Mouse (Mus musculus): ENCODE results near the gene Gm49333. TPM values are rescaled to one million over a fixed set of nuclear protein-coding genes. Genes with fewer than 3 reads are reported as not detected.
"Not testable (repeated sequence)": the region's sequence is repeated elsewhere in the genome, so short reads cannot be mapped to it uniquely, and the experiment has no call there.

Gene Gm49333
- total and polyA plus RNA-seq, 2 experiments from 2014 or later: not detected

GRCm38 (mm10) chr16:20642161-20642560 is 30.8 kb downstream of the Gm49333 start:
- 2% methylated on average over 8 of the region's 8 CpGs for WGBS
- H3K4me1 ChIP-seq (ENCODE audit: insufficient read depth, low read length): no peaks in the 10 kb centered on the region
- DNase-seq (ENCODE audit: low spot score): peak; percentile 86
- H3K4me3 ChIP-seq (ENCODE audit: low read length): no peak overlapping the region
- no peaks in the 10 kb centered on the region for H3K27me3 ChIP-seq (ENCODE audit: insufficient read depth, low read length)
- no peak overlapping the region for H3K27ac ChIP-seq
- peak; percentile 85 for TF ChIP-seq CTCF (IDR thresholded peaks at IDR 0.05; ENCODE audit: low read depth)
- no peak overlapping the region for H3K9ac ChIP-seq (replicated peaks; ENCODE audit: low read length)
- H3K36me3 ChIP-seq (ENCODE audit: insufficient read depth, low read length): peaks cover 23% of the 10 kb centered on the region
- H3K9me3 ChIP-seq (ENCODE audit: low read length): no peaks in the 10 kb centered on the region
- no peak overlapping the region for H3K4me2 ChIP-seq (ENCODE audit: low read depth, low read length)
- peak; percentile 66 for ATAC-seq

GRCm38 (mm10) chr16:20643911-20644310 is 32.5 kb downstream of the Gm49333 start:
- 89% methylated on average over 7 of the region's 7 CpGs for WGBS
- Histone ChIP-seq H3K4me3 (ENCODE audit: low read length) (no peak overlapping the region), H3K9ac (replicated peaks; ENCODE audit: low read length) (no peak overlapping the region), H3K27me3 (ENCODE audit: insufficient read depth, low read length) (no peaks in the 10 kb centered on the region), H3K36me3 (ENCODE audit: insufficient read depth, low read length) (peaks cover 23% of the 10 kb centered on the region), H3K4me1 (ENCODE audit: insufficient read depth, low read length) (no peaks in the 10 kb centered on the region), H3K4me2 (ENCODE audit: low read depth, low read length) (no peak overlapping the region), H3K9me3 (ENCODE audit: low read length) (no peaks in the 10 kb centered on the region), H3K27ac (no peak overlapping the region)
- DNase-seq (ENCODE audit: low spot score): no peak
- TF ChIP-seq CTCF (IDR thresholded peaks at IDR 0.05; ENCODE audit: low read depth): no peak
- no peak for ATAC-seq

GRCm38 (mm10) chr16:20651076-20651946 is 39.9 kb downstream of the Gm49333 start, which contains the start of gene Psmd2:
Gene Psmd2 (plus strand): TSS chr16:20651652.
- Histone ChIP-seq H3K9me3 (ENCODE audit: low read length) (no peaks in the 10 kb centered on the region), H3K4me2 (ENCODE audit: low read depth, low read length) (peak within 1 kb of the TSS; percentile 91), H3K9ac (replicated peaks; ENCODE audit: low read length) (peak within 1 kb of the TSS; percentile 95), H3K27ac (peak within 1 kb of the TSS; percentile 81; the same call in 1 of the 2 replicates), H3K4me1 (ENCODE audit: insufficient read depth, low read length) (0 out of 2 replicates have a peak, but pooled peaks cover 3% of the 10 kb centered on the region), H3K36me3 (ENCODE audit: insufficient read depth, low read length) (peaks cover 7% of the 10 kb centered on the region), H3K27me3 (ENCODE audit: insufficient read depth, low read length) (no peaks in the 10 kb centered on the region), H3K4me3 (ENCODE audit: low read length) (peak within 1 kb of the TSS; percentile 91)
- ATAC-seq (peak; percentile 97), DNase-seq (ENCODE audit: low spot score) (peak; percentile 97)
- TF ChIP-seq CTCF (IDR thresholded peaks at IDR 0.05; ENCODE audit: low read depth): no peak; the same call in 1 of the 2 replicates
- 2% methylated on average over 46 of the region's 46 CpGs for WGBS

DNA sequence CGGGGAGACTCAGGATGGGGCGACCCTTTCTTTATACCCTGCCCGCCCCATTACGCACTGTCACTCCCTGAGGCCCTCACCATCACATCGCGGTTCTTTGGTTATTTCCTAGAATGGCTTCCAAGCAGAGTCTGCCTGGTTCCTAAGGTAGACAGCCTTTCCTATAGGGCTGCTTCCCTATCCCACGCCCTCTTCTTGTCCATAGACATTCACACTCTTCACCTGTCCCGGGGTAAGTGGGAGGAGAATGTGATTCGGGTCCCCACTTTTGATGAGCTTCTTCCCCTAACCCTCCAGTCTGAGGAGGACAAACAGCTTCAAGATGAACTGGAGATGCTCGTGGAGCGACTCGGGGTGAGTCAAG is 40.5 kb downstream of the Gm49333 start:
- H3K27ac ChIP-seq: peak overlapping the region; percentile 81; the same call in 1 of the 2 replicates
- DNase-seq (ENCODE audit: low spot score) (no peak), ATAC-seq (no peak)
- WGBS: 9% methylated on average over 12 of the region's 12 CpGs
- H3K9me3 ChIP-seq (ENCODE audit: low read length): no peaks in the 10 kb centered on the region
- peak overlapping the region; percentile 91 for H3K4me3 ChIP-seq (ENCODE audit: low read length)
- no peaks in the 10 kb centered on the region for H3K27me3 ChIP-seq (ENCODE audit: insufficient read depth, low read length)
- H3K4me1 ChIP-seq (ENCODE audit: insufficient read depth, low read length): 0 out of 2 replicates have a peak, but pooled peaks cover 3% of the 10 kb centered on the region
- peaks cover 10% of the 10 kb centered on the region for H3K36me3 ChIP-seq (ENCODE audit: insufficient read depth, low read length)
- H3K4me2 ChIP-seq (ENCODE audit: low read depth, low read length): peak overlapping the region; percentile 91
- H3K9ac ChIP-seq (replicated peaks; ENCODE audit: low read length): peak overlapping the region; percentile 95
- no peak for TF ChIP-seq CTCF (IDR thresholded peaks at IDR 0.05; ENCODE audit: low read depth)

DNA sequence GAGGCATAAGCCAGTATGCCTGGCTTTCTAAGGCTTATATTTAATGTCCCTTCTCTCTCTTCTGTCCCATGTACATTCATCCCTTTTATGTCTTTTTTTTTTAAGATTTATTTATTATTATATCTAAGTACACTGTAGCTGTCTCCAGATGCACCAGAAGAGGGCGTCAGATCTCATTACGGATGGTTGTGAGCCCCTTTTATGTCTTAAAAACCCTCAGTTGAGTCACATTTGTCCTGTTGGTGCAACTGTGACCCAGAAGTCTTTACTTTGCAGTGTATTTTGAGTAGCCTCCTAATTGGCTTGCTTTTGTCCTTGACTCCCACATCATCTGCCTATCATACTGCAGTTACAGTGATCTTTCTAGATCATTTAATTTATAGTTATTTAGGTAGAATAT is 41.9 kb downstream of the Gm49333 start:
- peak overlapping the region; percentile 91; the same call in 1 of the 2 replicates for H3K4me2 ChIP-seq (ENCODE audit: low read depth, low read length)
- no peak for ATAC-seq

DNA sequence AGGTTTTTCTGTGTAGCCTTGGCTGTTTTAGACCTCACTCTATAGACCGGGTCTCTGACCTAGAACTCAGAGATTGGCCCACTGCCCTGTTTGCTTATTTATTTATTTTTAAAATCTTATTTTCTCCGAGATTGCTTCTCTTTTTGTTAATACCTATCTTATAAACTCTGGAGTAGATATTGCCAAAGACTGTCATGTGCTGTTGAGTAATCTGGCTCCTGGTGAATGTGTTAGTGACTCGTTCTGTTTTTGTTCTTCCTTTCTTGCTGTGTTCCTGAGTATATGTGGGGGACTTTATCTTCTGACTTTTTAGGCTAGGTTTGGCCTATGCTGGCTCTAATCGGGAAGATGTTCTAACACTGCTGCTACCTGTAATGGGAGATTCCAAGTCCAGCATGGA is 46.3 kb downstream of the Gm49333 start:
- no peak for ATAC-seq
- WGBS: 90% methylated on average over 4 of the region's 4 CpGs
- no peak overlapping the region for H3K4me2 ChIP-seq (ENCODE audit: low read depth, low read length)
- no peak for DNase-seq (ENCODE audit: low spot score)
- no peaks in the 10 kb centered on the region for H3K27me3 ChIP-seq (ENCODE audit: insufficient read depth, low read length)
- H3K4me3 ChIP-seq (ENCODE audit: low read length): no peak overlapping the region
- peaks cover 65% of the 10 kb centered on the region for H3K36me3 ChIP-seq (ENCODE audit: insufficient read depth, low read length)
- H3K9ac ChIP-seq (replicated peaks; ENCODE audit: low read length): no peak overlapping the region
- no peak overlapping the region for H3K27ac ChIP-seq
- no peaks in the 10 kb centered on the region for H3K4me1 ChIP-seq (ENCODE audit: insufficient read depth, low read length)
- TF ChIP-seq CTCF (IDR thresholded peaks at IDR 0.05; ENCODE audit: low read depth): no peak
- H3K9me3 ChIP-seq (ENCODE audit: low read length): no peaks in the 10 kb centered on the region

More for the DNA sequence above, 41.9 kb downstream of the Gm49333 start:
- no peak overlapping the region for H3K9ac ChIP-seq (replicated peaks; ENCODE audit: low read length)
- 0 out of 2 replicates have a peak, but pooled peaks cover 3% of the 10 kb centered on the region for H3K4me1 ChIP-seq (ENCODE audit: insufficient read depth, low read length)
- no peak for TF ChIP-seq CTCF (IDR thresholded peaks at IDR 0.05; ENCODE audit: low read depth)
- 47% methylated on average over 2 of the region's 2 CpGs for WGBS
- peaks cover 22% of the 10 kb centered on the region for H3K36me3 ChIP-seq (ENCODE audit: insufficient read depth, low read length)
- no peak overlapping the region for H3K27ac ChIP-seq
- no peak overlapping the region for H3K4me3 ChIP-seq (ENCODE audit: low read length)
- DNase-seq (ENCODE audit: low spot score): no peak
- H3K27me3 ChIP-seq (ENCODE audit: insufficient read depth, low read length): no peaks in the 10 kb centered on the region
- H3K9me3 ChIP-seq (ENCODE audit: low read length): no peaks in the 10 kb centered on the region

DNA sequence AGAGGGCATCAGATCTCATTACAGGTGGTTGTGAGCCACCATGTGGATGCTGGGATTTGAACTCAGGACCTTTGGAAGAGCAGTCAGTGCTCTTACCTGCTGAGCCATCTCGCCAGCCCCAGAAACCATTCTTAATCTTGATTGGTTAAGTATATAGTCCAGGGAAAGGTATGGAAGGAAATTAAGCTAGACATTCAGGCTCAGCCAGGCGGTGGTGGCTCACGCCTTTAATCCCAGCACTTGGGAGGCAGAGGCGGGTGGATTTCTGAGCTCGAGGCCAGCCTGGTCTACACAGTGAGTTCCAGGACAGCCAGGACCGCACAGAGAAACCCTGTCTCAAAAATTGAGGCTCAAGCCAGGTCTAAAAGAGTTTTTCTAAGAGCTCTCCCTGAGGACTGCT is 56.6 kb downstream of the Gm49333 start, which contains the start of gene Eif4g1:
Eif4g1 (plus strand) TSS at position 301 of the 400 bp plus-strand sequence.
- not testable (repeated sequence) for H3K4me3 ChIP-seq (ENCODE audit: low read length); DNase-seq (ENCODE audit: low spot score); H3K36me3 ChIP-seq (ENCODE audit: insufficient read depth, low read length); H3K4me2 ChIP-seq (ENCODE audit: low read depth, low read length); H3K9ac ChIP-seq (replicated peaks; ENCODE audit: low read length); H3K27me3 ChIP-seq (ENCODE audit: insufficient read depth, low read length); H3K4me1 ChIP-seq (ENCODE audit: insufficient read depth, low read length); H3K27ac ChIP-seq; H3K9me3 ChIP-seq (ENCODE audit: low read length); ATAC-seq
- 92% methylated on average over 3 of the region's 6 CpGs for WGBS
